Mouse (Mus musculus) lung, adult 2 months (tissue): ENCODE measurements at regions not wholly inside any gene's neighbourhood (a gene's known extent, or its start where the extent isn't known, plus 50 kb on each side); places are given as distances from the start of the nearest gene placed in this dataset.

Experiments used
- CTCF ChIP-seq: fragments of 200-500 bp; IDR thresholded peaks from 2 replicates; pipeline ENCODE4 v1.5.1; 2011; ENCODE audit warnings: mild to moderate bottlenecking, low read length, control low read depth; ENCODE audit not compliant: insufficient read depth
- POLR2A ChIP-seq: fragments of 200-500 bp; IDR thresholded peaks from 2 replicates; pipeline ENCODE4 v1.6.1; 2011; ENCODE audit warnings: low read depth, mild to moderate bottlenecking, control low read depth, low read length, borderline replicate concordance; ENCODE audit errors: extremely low read depth

DNA sequence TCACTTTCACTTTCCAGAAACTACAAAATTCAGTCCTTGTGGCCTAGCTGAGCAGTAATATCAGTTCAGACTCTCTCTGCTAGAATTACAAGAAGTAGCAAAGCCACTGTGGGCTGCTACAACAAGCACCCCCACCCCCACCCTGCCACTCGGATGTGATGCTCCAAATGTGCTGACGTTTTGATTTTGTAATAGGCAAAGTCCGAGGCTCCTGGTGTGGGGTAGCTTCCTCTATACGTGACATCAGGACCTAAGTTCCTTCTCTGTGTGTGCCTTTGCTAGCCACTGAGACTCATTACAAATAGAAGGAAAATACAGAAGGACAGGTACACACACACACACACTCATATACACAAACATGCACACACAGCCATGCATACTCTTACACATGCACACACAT is 76.7 kb downstream of the Plk2 start:
- TF ChIP-seq POLR2A = no peak
- TF ChIP-seq CTCF = no peak
